Mouse (Mus musculus) forebrain, embryonic 15.5 days (tissue): ENCODE data around the gene Gm4559. TPM values are rescaled to one million over a fixed set of nuclear protein-coding genes. Genes with fewer than 3 reads are reported as not detected.
"Not testable (repeated sequence)": the region's sequence is repeated elsewhere in the genome, so short reads cannot be mapped to it uniquely, and the experiment has no call there.

ENCODE experiments used
- ATAC-seq: fragments of 200-750 bp; cut with Nextera tagmentation; replicated peaks from 2 replicates; pipeline ENCODE4 v1.8.0; 2017; ENCODE audit warnings: mild to moderate bottlenecking, moderate TSS enrichment, moderate library complexity
- H3K27ac ChIP-seq: fragments of 300-500 bp; sonication (generic); replicated peaks from 2 replicates; pipeline ENCODE4 v1.5.1; 2015; ENCODE audit warnings: mild to moderate bottlenecking, inconsistent platforms
- H3K27me3 ChIP-seq: fragments of 300-500 bp; sonication (generic); 2 replicates; pipeline ENCODE4 v1.6.1; 2015; ENCODE audit warnings: inconsistent platforms
- H3K36me3 ChIP-seq: fragments of 300-500 bp; sonication (generic); 2 replicates; pipeline ENCODE4 v1.6.1; 2015; ENCODE audit warnings: mild to moderate bottlenecking, inconsistent platforms
- H3K4me1 ChIP-seq: fragments of 300-500 bp; sonication (generic); 2 replicates; pipeline ENCODE4 v1.6.1; 2015; ENCODE audit warnings: inconsistent platforms
- H3K4me2 ChIP-seq: fragments of 300-500 bp; sonication (generic); replicated peaks from 2 replicates; pipeline ENCODE4 v1.6.1; 2015; ENCODE audit warnings: mild to moderate bottlenecking, inconsistent platforms
- H3K4me3 ChIP-seq: fragments of 300-500 bp; sonication (generic); 2 replicates; pipeline ENCODE4 v1.5.1; 2015; ENCODE audit warnings: mild to moderate bottlenecking, inconsistent platforms
- H3K9ac ChIP-seq: fragments of 300-500 bp; sonication (generic); replicated peaks from 2 replicates; pipeline ENCODE4 v1.6.1; 2015; ENCODE audit warnings: mild to moderate bottlenecking, inconsistent platforms
- H3K9me3 ChIP-seq: fragments of 300-500 bp; sonication (generic); 2 replicates; pipeline ENCODE4 v1.6.1; 2016; ENCODE audit warnings: inconsistent platforms
- WGBS: fragments of 180-500 bp; shearing (Covaris S2); methylation state at CpG from one replicate; pipeline ENCODE4 v1.1.7; 2015; ENCODE audit warnings: mixed read lengths; 5-methylcytosine and 5-hydroxymethylcytosine counted together
- polyA plus RNA-seq: library from polyadenylated mRNA; unstranded; fragments of >200 nt; fragmentation: Nextera tagmentation; extraction: Ambion mirVana; gene quantifications from 2 replicates; pipeline ENCODE4 v1.2.1, GENCODE M21; 2015

Gm4559 gene
- polyA plus RNA-seq, 1 experiment from 2014 or later, result not detected

- no peak for ATAC-seq
- Histone ChIP-seq H3K36me3 (no peaks in the 10 kb centered on the region), H3K9me3 (no peaks in the 10 kb centered on the region), H3K27ac (no peak overlapping the region), H3K4me1 (no peaks in the 10 kb centered on the region), H3K9ac (no peak overlapping the region), H3K4me3 (no peak overlapping the region), H3K4me2 (no peak overlapping the region), H3K27me3 (no peaks in the 10 kb centered on the region)
- 0% methylated on average over 1 of the region's 1 CpGs for WGBS
Observed at GRCm38 (mm10) chr7:142249824-142250223, 24.3 kb downstream of the Gm4559 start.

- H3K4me1 ChIP-seq, result no peaks in the 10 kb centered on the region
- no peak within 1 kb of the TSS for H3K4me2 ChIP-seq
- no peak within 1 kb of the TSS for H3K27ac ChIP-seq
- no peaks in the 10 kb centered on the region for H3K36me3 ChIP-seq
- no peaks in the 10 kb centered on the region for H3K9me3 ChIP-seq
- H3K9ac ChIP-seq, result no peak within 1 kb of the TSS
- 65% methylated on average over 2 of the region's 2 CpGs for WGBS
- no peak for ATAC-seq
- no peaks in the 10 kb centered on the region for H3K27me3 ChIP-seq
- H3K4me3 ChIP-seq, result no peak within 1 kb of the TSS
Observed at GRCm38 (mm10) chr7:142240978-142241377, 33.2 kb downstream of the Gm4559 start, which contains the start of gene Gm40460. TSS of gene Gm40460 (minus strand) at chr7:142241078.

- H3K27ac ChIP-seq, result no peak overlapping the region
- no peaks in the 10 kb centered on the region for H3K4me1 ChIP-seq
- 48% methylated on average over 1 of the region's 1 CpGs for WGBS
- H3K9ac ChIP-seq, result no peak overlapping the region
- ATAC-seq, result no peak
- no peak overlapping the region for H3K4me3 ChIP-seq
- no peaks in the 10 kb centered on the region for H3K27me3 ChIP-seq
- H3K36me3 ChIP-seq, result no peaks in the 10 kb centered on the region
- H3K9me3 ChIP-seq, result no peaks in the 10 kb centered on the region
- no peak overlapping the region for H3K4me2 ChIP-seq
Observed at GRCm38 (mm10) chr7:142231540-142231939, 42.6 kb downstream of the Gm4559 start.

GRCm38 (mm10) chr7:142229871-142230270 is 44.3 kb downstream of the Gm4559 start, which contains the start of gene Krtap5-5:
TSS of gene Krtap5-5 (minus strand) at chr7:142229971.
- not testable (repeated sequence) for H3K9ac ChIP-seq, H3K9me3 ChIP-seq, H3K36me3 ChIP-seq, H3K4me2 ChIP-seq, H3K27me3 ChIP-seq, H3K4me1 ChIP-seq, H3K4me3 ChIP-seq, H3K27ac ChIP-seq, ATAC-seq
- 47% methylated on average over 3 of the region's 3 CpGs for WGBS

GRCm38 (mm10) chr7:142224518-142224917 is 49.6 kb downstream of the Gm4559 start:
- Histone ChIP-seq H3K9me3 (no peaks in the 10 kb centered on the region), H3K4me2 (no peak overlapping the region), H3K9ac (no peak overlapping the region), H3K36me3 (no peaks in the 10 kb centered on the region), H3K4me3 (no peak overlapping the region), H3K4me1 (no peaks in the 10 kb centered on the region), H3K27me3 (no peaks in the 10 kb centered on the region), H3K27ac (no peak overlapping the region)
- ATAC-seq, result no peak
- whole genome bisulfite sequencing, result 54% methylated on average over 2 of the region's 2 CpGs

Other genes with a start within 250 kb of the Gm4559 start
- 52.5 and 54.3 TPM in 2 replicates for gene Mob2, start 213.3 kb downstream of the Gm4559 start, polyA plus RNA-seq
- gene Dusp8, start 178.5 kb downstream of the Gm4559 start, polyA plus RNA-seq, result 90.8 and 93.5 TPM in 2 replicates
- 0.60 TPM in 1 of 2 replicates, not detected in the other for gene Gm45618, start 153.6 kb downstream of the Gm4559 start, polyA plus RNA-seq
- not detected in 2 replicates for gene Gm39115, start 138.3 kb downstream of the Gm4559 start, polyA plus RNA-seq
- not detected in 2 replicates for gene Gm45337, start 129.8 kb downstream of the Gm4559 start, polyA plus RNA-seq
- gene Gm29735, start 117.2 kb downstream of the Gm4559 start, polyA plus RNA-seq, result not detected in 2 replicates
- gene Gm4553, start 108.6 kb downstream of the Gm4559 start, polyA plus RNA-seq, result not detected in 2 replicates
- gene Krtap5-2, start 98.4 kb downstream of the Gm4559 start, polyA plus RNA-seq, result not detected in 2 replicates
- not detected in 2 replicates for gene Gm10153, start 84.0 kb downstream of the Gm4559 start, polyA plus RNA-seq
- gene Krtap5-3, start 73.0 kb downstream of the Gm4559 start, polyA plus RNA-seq, result not detected in 2 replicates
- gene Gm7579, start 62.5 kb downstream of the Gm4559 start, polyA plus RNA-seq, result not detected in 2 replicates
- not detected in 2 replicates for gene Krtap5-5, start 44.4 kb downstream of the Gm4559 start, polyA plus RNA-seq
- gene Gm40460, start 33.3 kb downstream of the Gm4559 start, polyA plus RNA-seq, result not detected in 2 replicates
- gene Gm2431, start 16.0 kb downstream of the Gm4559 start, polyA plus RNA-seq, result not detected in 2 replicates
- gene Krtap5-1, start 22.8 kb upstream of the Gm4559 start, polyA plus RNA-seq, result not detected in 2 replicates
- not detected in 2 replicates for gene Krtap5-4, start 29.2 kb upstream of the Gm4559 start, polyA plus RNA-seq
- 2.4 and 3.1 TPM in 2 replicates for gene Ifitm10, start 99.4 kb upstream of the Gm4559 start, polyA plus RNA-seq
- 1.0 and 3.0 TPM in 2 replicates for gene Gm49369, start 108.3 kb upstream of the Gm4559 start, polyA plus RNA-seq
- 195 and 218 TPM in 2 replicates for gene Ctsd, start 113.7 kb upstream of the Gm4559 start, polyA plus RNA-seq
- gene Syt8, start 160.5 kb upstream of the Gm4559 start, polyA plus RNA-seq, result not detected in 2 replicates
- 0.73 and 0.93 TPM in 2 replicates for gene Tnni2, start 167.4 kb upstream of the Gm4559 start, polyA plus RNA-seq
- 3.6 and 4.2 TPM in 2 replicates for gene Lsp1, start 186.4 kb upstream of the Gm4559 start, polyA plus RNA-seq
- gene Tnnt3, start 224.5 kb upstream of the Gm4559 start, polyA plus RNA-seq, result 0.98 TPM in 1 of 2 replicates, not detected in the other